Mouse (Mus musculus) liver, embryonic 16.5 days (tissue): ENCODE data around the gene Nln. TPM values are rescaled to one million over a fixed set of nuclear protein-coding genes. Genes with fewer than 3 reads are reported as not detected.
A peak's percentile ranks its signal among the peaks of the same experiment; 100 is the strongest.

Experiments used
- ATAC-seq: fragments of 200-750 bp; cut with Nextera tagmentation; 2 replicates; pipeline ENCODE4 v1.8.0; 2017; ENCODE audit warnings: low read depth, mild to moderate bottlenecking, moderate number of reproducible peaks, moderate library complexity
- H3K27ac ChIP-seq: fragments of 300-500 bp; sonication (generic); 2 replicates; pipeline ENCODE4 v1.5.1; 2014; ENCODE audit warnings: mild to moderate bottlenecking, low read length
- H3K27me3 ChIP-seq: fragments of 300-500 bp; sonication (generic); 2 replicates; pipeline ENCODE4 v1.6.1; 2014; ENCODE audit warnings: low read depth, low read length, mixed read lengths; ENCODE audit not compliant: control insufficient read depth, insufficient read depth
- H3K36me3 ChIP-seq: fragments of 300-500 bp; sonication (generic); 2 replicates; pipeline ENCODE4 v1.6.1; 2014; ENCODE audit warnings: mild to moderate bottlenecking; ENCODE audit not compliant: control insufficient read depth, insufficient read depth
- H3K4me1 ChIP-seq: fragments of 300-500 bp; sonication (generic); 2 replicates; pipeline ENCODE4 v1.6.1; 2014; ENCODE audit warnings: low read depth, low read length, mixed read lengths; ENCODE audit not compliant: control insufficient read depth
- H3K4me2 ChIP-seq: fragments of 300-500 bp; sonication (generic); 2 replicates; pipeline ENCODE4 v1.6.1; 2014; ENCODE audit warnings: low read depth, low read length, mixed read lengths
- H3K4me3 ChIP-seq: fragments of 300-500 bp; sonication (generic); 2 replicates; pipeline ENCODE4 v1.5.1; 2014; ENCODE audit warnings: low read depth, mild to moderate bottlenecking, low read length
- H3K9ac ChIP-seq: fragments of 300-500 bp; sonication (generic); 2 replicates; pipeline ENCODE4 v1.6.1; 2014; ENCODE audit warnings: low read depth, low read length
- H3K9me3 ChIP-seq: fragments of 300-500 bp; sonication (generic); replicated peaks from 2 replicates; pipeline ENCODE4 v1.6.1; 2016; ENCODE audit warnings: low read length; ENCODE audit not compliant: control insufficient read depth
- WGBS: fragments of 180-500 bp; shearing (Covaris S2); extraction: QIAGEN DNeasy Blood & Tissue Kit; methylation state at CpG from one replicate; pipeline ENCODE4 v1.1.7; 2014; ENCODE audit not compliant: insufficient replicate concordance; 5-methylcytosine and 5-hydroxymethylcytosine counted together
- polyA plus RNA-seq: library from polyadenylated mRNA; unstranded; fragments of >200 nt; fragmentation: Nextera tagmentation; extraction: Ambion mirVana; gene quantifications from 2 replicates; pipeline ENCODE4 v1.2.1, GENCODE M21; 2015

Gene Nln
- polyA plus RNA-seq, 1 experiment from 2014 or later = 18.3 TPM

- H3K9me3 ChIP-seq = no peaks in the 10 kb centered on the region
- H3K36me3 ChIP-seq = no peaks in the 10 kb centered on the region
- no peak overlapping the region for H3K9ac ChIP-seq
- no peak overlapping the region for H3K4me2 ChIP-seq
- 71% methylated on average over 20 of the region's 20 CpGs for WGBS
- no peaks in the 10 kb centered on the region for H3K4me1 ChIP-seq
- H3K27ac ChIP-seq = no peak overlapping the region
- H3K27me3 ChIP-seq = no peaks in the 10 kb centered on the region
- no peak for ATAC-seq
- H3K4me3 ChIP-seq = no peak overlapping the region
Observed at GRCm38 (mm10) chr13:104123662-104124381, 14.4 kb upstream of the Nln start.

- Histone ChIP-seq H3K36me3 (no peaks in the 10 kb centered on the region), H3K4me1 (no peaks in the 10 kb centered on the region), H3K4me2 (no peak overlapping the region), H3K27me3 (no peaks in the 10 kb centered on the region), H3K9me3 (no peaks in the 10 kb centered on the region), H3K27ac (no peak overlapping the region), H3K4me3 (no peak overlapping the region), H3K9ac (no peak overlapping the region)
- WGBS = 69% methylated on average over 17 of the region's 17 CpGs
- ATAC-seq = no peak
Observed at GRCm38 (mm10) chr13:104122078-104122840, 12.8 kb upstream of the Nln start.

- 77% methylated on average over 2 of the region's 2 CpGs for WGBS
- Histone ChIP-seq H3K4me1 (peaks cover 2% of the 10 kb centered on the region), H3K4me2 (no peak overlapping the region), H3K27me3 (peaks cover 6% of the 10 kb centered on the region), H3K9me3 (no peaks in the 10 kb centered on the region), H3K36me3 (no peaks in the 10 kb centered on the region), H3K9ac (no peak overlapping the region), H3K27ac (no peak overlapping the region), H3K4me3 (no peak overlapping the region)
- no peak for ATAC-seq
Observed at GRCm38 (mm10) chr13:104114827-104115226, 5.4 kb upstream of the Nln start.

- no peaks in the 10 kb centered on the region for H3K36me3 ChIP-seq
- H3K27me3 ChIP-seq = peaks cover 7% of the 10 kb centered on the region
- H3K4me2 ChIP-seq = no peak overlapping the region
- no peak overlapping the region for H3K9ac ChIP-seq
- ATAC-seq = no peak
- no peak overlapping the region for H3K4me3 ChIP-seq
- WGBS = 77% methylated on average over 4 of the region's 4 CpGs
- peaks cover 7% of the 10 kb centered on the region for H3K4me1 ChIP-seq
- no peak overlapping the region for H3K27ac ChIP-seq
- no peaks in the 10 kb centered on the region for H3K9me3 ChIP-seq
Observed at GRCm38 (mm10) chr13:104113782-104114181, 4.4 kb upstream of the Nln start.

GRCm38 (mm10) chr13:104112266-104112900, 3.0 kb upstream of the Nln start:
- Histone ChIP-seq H3K27me3 (peaks cover 7% of the 10 kb centered on the region), H3K4me3 (no peak overlapping the region), H3K4me1 (peaks cover 10% of the 10 kb centered on the region), H3K9ac (no peak overlapping the region), H3K9me3 (no peaks in the 10 kb centered on the region), H3K27ac (no peak overlapping the region), H3K36me3 (no peaks in the 10 kb centered on the region), H3K4me2 (no peak overlapping the region)
- no peak for ATAC-seq
- WGBS = 49% methylated on average over 12 of the region's 12 CpGs

GRCm38 (mm10) chr13:104110526-104110925, 1.1 kb upstream of the Nln start:
- Histone ChIP-seq H3K36me3 (no peaks in the 10 kb centered on the region; the same call in 1 of the 2 replicates), H3K27me3 (peaks cover 7% of the 10 kb centered on the region), H3K27ac (no peak overlapping the region), H3K9me3 (no peaks in the 10 kb centered on the region), H3K9ac (no peak overlapping the region; the same call in 1 of the 2 replicates), H3K4me1 (peaks cover 10% of the 10 kb centered on the region), H3K4me3 (peak overlapping the region; percentile 71), H3K4me2 (peak overlapping the region; percentile 97)
- ATAC-seq = no peak
- WGBS = 50% methylated on average over 7 of the region's 7 CpGs

GRCm38 (mm10) chr13:104109816-104110521, 555 bp upstream of the Nln start:
- no peak overlapping the region for H3K27ac ChIP-seq
- peaks cover 10% of the 10 kb centered on the region for H3K4me1 ChIP-seq
- no peaks in the 10 kb centered on the region; the same call in 1 of the 2 replicates for H3K36me3 ChIP-seq
- peak overlapping the region; percentile 41 for H3K9ac ChIP-seq
- peak; percentile 20 for ATAC-seq
- peak overlapping the region; percentile 71 for H3K4me3 ChIP-seq
- H3K9me3 ChIP-seq = no peaks in the 10 kb centered on the region
- WGBS = 5% methylated on average over 38 of the region's 38 CpGs
- peaks cover 7% of the 10 kb centered on the region for H3K27me3 ChIP-seq
- peak overlapping the region; percentile 97 for H3K4me2 ChIP-seq

GRCm38 (mm10) chr13:104108651-104109287, 645 bp downstream of the Nln start:
- Histone ChIP-seq H3K4me2 (peak overlapping the region; percentile 97), H3K27ac (peak overlapping the region; percentile 56), H3K27me3 (peaks cover 7% of the 10 kb centered on the region), H3K9me3 (no peaks in the 10 kb centered on the region), H3K4me1 (peaks cover 10% of the 10 kb centered on the region), H3K9ac (peak overlapping the region; percentile 65), H3K36me3 (no peaks in the 10 kb centered on the region; the same call in 1 of the 2 replicates), H3K4me3 (peak overlapping the region; percentile 71)
- ATAC-seq = peak; percentile 22
- under 1% methylated on average over 24 of the region's 24 CpGs for WGBS
